Mouse (Mus musculus) telencephalon, adult 2 months (tissue): Measurements from ENCODE around the gene Rsph10b.
"Not testable (repeated sequence)": the region's sequence is repeated elsewhere in the genome, so short reads cannot be mapped to it uniquely, and the experiment has no call there.

Source experiments
- DNase-seq: peaks from one replicate; pipeline ENCODE4 v3.0.0-alpha.2; 2011; ENCODE audit warnings: low read depth, low spot score

The Rsph10b gene

GRCm38 (mm10) chr5:143993260-143993659 lies 60.4 kb downstream of the Rsph10b start:
- DNase-seq, result no peak

GRCm38 (mm10) chr5:143993849-143994248 lies 61.0 kb downstream of the Rsph10b start:
- no peak for DNase-seq

- peak; percentile 40 for DNase-seq
These were observed 62.0 kb downstream of the Rsph10b start for GRCm38 (mm10) chr5:143994632-143995365.

- DNase-seq, result no peak
These were observed 66.6 kb downstream of the Rsph10b start for GRCm38 (mm10) chr5:143999409-143999808.

GRCm38 (mm10) chr5:144002461-144003192 lies 69.8 kb downstream of the Rsph10b start:
- DNase-seq, result no peak

GRCm38 (mm10) chr5:144013366-144014134 lies 80.7 kb downstream of the Rsph10b start:
- DNase-seq, result not testable (repeated sequence)

GRCm38 (mm10) chr5:144014551-144015311 lies 81.9 kb downstream of the Rsph10b start, which contains the start of gene Ccz1:
Gene Ccz1 (minus strand): TSS chr5:144014877.
- peak; percentile 85 for DNase-seq

- DNase-seq, result no peak
These were observed 82.4 kb downstream of the Rsph10b start for GRCm38 (mm10) chr5:144015312-144015650.

GRCm38 (mm10) chr5:144015845-144016244 lies 83.0 kb downstream of the Rsph10b start:
- DNase-seq, result no peak

- no peak for DNase-seq
These were observed 93.9 kb downstream of the Rsph10b start, which contains the start of gene Ocm for GRCm38 (mm10) chr5:144026620-144027263. Gene Ocm (minus strand): TSS chr5:144026670.

- no peak for DNase-seq
These were observed 99.7 kb downstream of the Rsph10b start for GRCm38 (mm10) chr5:144032491-144032890.

- peak; percentile 75 for DNase-seq
These were observed 101.7 kb downstream of the Rsph10b start for GRCm38 (mm10) chr5:144034567-144034966.
